Mouse (Mus musculus): ENCODE measurements at regions not wholly inside any gene's neighbourhood (a gene's known extent, or its start where the extent isn't known, plus 50 kb on each side); places are given as distances from the start of the nearest gene placed in this dataset.
A peak's percentile ranks its signal among the peaks of the same experiment; 100 is the strongest.

DNA sequence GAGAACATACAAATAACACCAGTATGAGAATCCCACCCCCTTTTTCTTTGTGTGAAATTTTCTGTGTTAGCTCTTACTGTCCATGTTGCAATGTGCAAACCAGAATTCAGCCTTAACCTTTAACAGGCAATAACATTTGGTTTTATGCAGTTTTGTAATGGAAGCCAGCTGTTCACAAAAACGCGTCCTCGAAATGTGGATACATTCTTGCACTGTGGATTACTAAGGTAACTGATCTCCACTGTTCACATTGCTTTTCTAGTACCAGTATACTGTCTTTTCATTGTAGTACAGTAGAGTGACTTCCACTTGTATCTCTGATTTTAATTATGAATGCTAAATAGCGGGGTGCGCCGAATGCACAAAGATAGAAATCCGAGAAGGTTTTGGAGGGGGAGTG lies 374.8 kb downstream of the Sfmbt2 start:
- no peak overlapping the region for H3K4me2 ChIP-seq
- 87% methylated on average over 7 of the region's 7 CpGs for WGBS
- no peak for ATAC-seq (ENCODE audit: insufficient number of reproducible peaks, low FRiP score)

DNA sequence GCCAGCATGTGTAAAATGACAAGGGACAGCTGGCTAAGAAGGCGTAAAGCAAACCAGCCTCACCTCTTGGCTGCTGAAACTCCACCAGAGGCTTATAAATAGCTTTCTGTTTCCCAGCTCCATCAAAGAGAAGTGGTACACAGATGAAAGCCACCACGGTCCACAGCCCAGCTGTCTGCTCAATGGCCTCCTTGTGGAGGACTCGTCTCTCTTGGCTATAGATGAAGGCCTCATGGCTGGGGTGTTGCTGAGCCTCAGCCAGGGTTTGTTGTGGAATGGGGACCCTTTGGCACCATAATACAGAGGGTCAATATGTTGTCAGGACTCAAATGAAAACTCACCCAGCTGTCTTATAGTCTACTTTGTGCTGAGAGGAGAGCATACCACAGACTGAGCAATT lies 385.1 kb downstream of the Sfmbt2 start:
- H3K27ac ChIP-seq (ENCODE audit: poor library complexity, severe bottlenecking) = no peak overlapping the region
- H3K4me3 ChIP-seq = no peak overlapping the region
- H3K9me3 ChIP-seq (replicated peaks) = no peaks in the 10 kb centered on the region
- WGBS = 28% methylated on average over 3 of the region's 3 CpGs
- H3K4me2 ChIP-seq = no peak overlapping the region
- no peak overlapping the region for H3K9ac ChIP-seq
- H3K4me1 ChIP-seq (replicated peaks) = peaks cover 8% of the 10 kb centered on the region
- H3K27me3 ChIP-seq (replicated peaks) = no peaks in the 10 kb centered on the region
- no peak; the same call in 1 of the 2 replicates for ATAC-seq (ENCODE audit: insufficient number of reproducible peaks, low FRiP score)
- H3K36me3 ChIP-seq = no peaks in the 10 kb centered on the region

More for the DNA sequence above, 374.8 kb downstream of the Sfmbt2 start:
- Histone ChIP-seq H3K9me3 (replicated peaks) (no peaks in the 10 kb centered on the region), H3K4me3 (no peak overlapping the region), H3K4me1 (replicated peaks) (no peaks in the 10 kb centered on the region), H3K9ac (no peak overlapping the region), H3K36me3 (no peaks in the 10 kb centered on the region), H3K27ac (ENCODE audit: poor library complexity, severe bottlenecking) (no peak overlapping the region), H3K27me3 (replicated peaks) (no peaks in the 10 kb centered on the region)

DNA sequence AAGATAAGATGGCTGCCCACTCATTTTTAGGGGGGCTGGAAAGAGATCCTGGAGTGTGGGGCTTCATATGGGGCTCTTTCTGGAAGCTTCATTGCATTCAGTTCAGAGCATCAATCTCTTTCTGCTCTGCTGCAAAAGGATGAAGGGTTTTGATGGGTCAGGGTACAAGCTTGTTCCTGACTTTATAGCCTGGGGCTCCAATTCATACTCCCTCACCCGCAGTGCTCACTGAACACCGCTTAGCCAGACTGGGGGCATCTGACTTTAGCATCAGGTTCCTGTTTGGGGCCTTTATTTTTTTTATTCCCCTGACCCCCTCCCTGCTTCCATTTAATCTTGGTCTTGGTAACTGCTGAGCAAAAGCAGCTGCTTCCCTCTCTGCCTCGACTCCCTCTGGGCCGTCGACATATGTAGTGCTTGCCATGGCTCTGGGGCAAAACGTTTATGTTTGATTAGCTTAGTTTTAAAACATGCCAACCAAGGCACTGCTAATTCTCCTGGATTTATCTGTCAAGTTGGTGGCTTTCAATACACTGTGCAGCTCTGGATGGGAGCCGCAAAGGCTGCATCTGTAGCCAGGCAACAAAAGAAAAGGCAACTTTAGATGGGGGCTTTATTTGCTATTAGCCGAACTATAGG lies 387.0 kb downstream of the Sfmbt2 start:
- Histone ChIP-seq H3K9ac (no peak overlapping the region), H3K27ac (ENCODE audit: poor library complexity, severe bottlenecking) (no peak overlapping the region), H3K4me2 (no peak overlapping the region), H3K4me1 (replicated peaks) (peaks cover 12% of the 10 kb centered on the region), H3K36me3 (no peaks in the 10 kb centered on the region), H3K27me3 (replicated peaks) (no peaks in the 10 kb centered on the region), H3K4me3 (no peak overlapping the region), H3K9me3 (replicated peaks) (no peaks in the 10 kb centered on the region)
- ATAC-seq (ENCODE audit: insufficient number of reproducible peaks, low FRiP score) = no peak
- WGBS = 54% methylated on average over 8 of the region's 8 CpGs

DNA sequence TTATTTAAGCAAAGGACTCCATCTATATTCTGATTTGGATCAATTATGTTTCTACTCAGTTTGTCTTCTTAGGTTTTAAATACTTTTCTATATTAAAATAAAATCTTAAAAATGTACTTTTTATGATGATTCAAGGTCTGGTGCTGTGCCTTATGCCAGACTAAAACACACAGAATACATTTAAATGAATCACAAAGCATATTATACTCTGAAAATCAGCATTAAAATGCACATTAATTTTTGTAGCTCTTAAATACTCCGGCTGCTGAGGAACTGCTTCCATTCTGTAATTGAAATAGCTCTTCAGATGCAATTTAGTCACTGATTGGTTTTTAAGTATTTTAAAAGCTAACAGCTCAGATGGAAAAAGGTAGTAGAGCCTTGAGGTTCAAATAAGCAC lies 387.6 kb downstream of the Sfmbt2 start:
- Histone ChIP-seq H3K9ac (no peak overlapping the region), H3K27me3 (replicated peaks) (no peaks in the 10 kb centered on the region), H3K27ac (ENCODE audit: poor library complexity, severe bottlenecking) (no peak overlapping the region), H3K4me2 (no peak overlapping the region), H3K4me3 (no peak overlapping the region), H3K36me3 (no peaks in the 10 kb centered on the region), H3K9me3 (replicated peaks) (no peaks in the 10 kb centered on the region), H3K4me1 (replicated peaks) (peaks cover 17% of the 10 kb centered on the region)
- ATAC-seq (ENCODE audit: insufficient number of reproducible peaks, low FRiP score) = no peak
- WGBS = 85% methylated on average over 1 of the region's 1 CpGs

DNA sequence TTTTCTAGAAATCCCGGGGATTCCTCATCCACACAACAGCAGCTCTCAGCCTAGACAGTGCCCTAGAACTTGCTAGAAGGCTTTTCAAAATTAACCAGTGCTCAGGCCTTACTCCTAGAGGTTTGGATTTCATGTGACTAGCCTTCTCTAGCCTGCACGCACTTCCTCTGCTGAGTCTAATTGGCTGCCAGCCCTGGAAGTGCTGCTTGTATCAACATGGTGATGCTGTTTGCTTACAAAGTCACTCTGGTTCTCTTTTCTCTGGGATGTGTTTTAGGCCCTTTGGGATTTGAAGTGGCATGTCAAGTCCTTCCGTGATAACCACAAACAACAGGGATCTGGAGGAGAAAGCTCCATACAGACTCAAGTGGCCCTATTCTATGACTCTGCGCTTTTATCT lies 391.9 kb downstream of the Sfmbt2 start:
- no peak overlapping the region for H3K4me3 ChIP-seq
- no peaks in the 10 kb centered on the region for H3K36me3 ChIP-seq
- no peaks in the 10 kb centered on the region for H3K9me3 ChIP-seq (replicated peaks)
- no peak overlapping the region for H3K9ac ChIP-seq
- 45% methylated on average over 4 of the region's 4 CpGs for WGBS
- no peaks in the 10 kb centered on the region for H3K27me3 ChIP-seq (replicated peaks)
- ATAC-seq (ENCODE audit: insufficient number of reproducible peaks, low FRiP score) = no peak
- no peak overlapping the region for H3K27ac ChIP-seq (ENCODE audit: poor library complexity, severe bottlenecking)
- H3K4me2 ChIP-seq = no peak overlapping the region
- H3K4me1 ChIP-seq (replicated peaks) = peaks cover 8% of the 10 kb centered on the region; the same call in 1 of the 2 replicates

DNA sequence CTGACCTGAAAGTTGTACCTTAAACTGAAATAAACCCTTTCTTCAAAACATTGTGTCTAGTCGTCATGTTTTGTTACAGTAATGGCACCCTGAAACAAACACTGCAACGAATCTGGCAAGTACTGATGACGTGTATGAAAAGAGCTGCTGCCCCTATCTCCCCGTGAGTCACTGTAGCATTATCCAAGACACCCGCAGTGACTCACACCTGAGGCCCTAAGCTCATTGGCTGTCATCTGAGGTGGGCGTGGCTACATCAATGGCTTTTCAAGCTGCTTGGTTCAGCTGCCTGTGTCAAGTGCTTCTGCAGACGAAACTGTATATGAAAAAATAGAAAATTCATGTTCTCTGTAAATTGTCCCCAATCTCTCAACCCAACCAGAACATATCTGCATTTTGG lies 388.8 kb upstream of the Prkcq start:
- Histone ChIP-seq H3K36me3 (no peaks in the 10 kb centered on the region), H3K4me2 (no peak overlapping the region), H3K9ac (no peak overlapping the region), H3K4me1 (replicated peaks) (peaks cover 9% of the 10 kb centered on the region; the same call in 1 of the 2 replicates), H3K27me3 (replicated peaks) (0 out of 2 replicates have a peak, but pooled peaks cover 3% of the 10 kb centered on the region), H3K9me3 (replicated peaks) (no peaks in the 10 kb centered on the region), H3K27ac (ENCODE audit: poor library complexity, severe bottlenecking) (no peak overlapping the region), H3K4me3 (no peak overlapping the region)
- 42% methylated on average over 7 of the region's 7 CpGs for WGBS
- ATAC-seq (ENCODE audit: insufficient number of reproducible peaks, low FRiP score) = no peak

DNA sequence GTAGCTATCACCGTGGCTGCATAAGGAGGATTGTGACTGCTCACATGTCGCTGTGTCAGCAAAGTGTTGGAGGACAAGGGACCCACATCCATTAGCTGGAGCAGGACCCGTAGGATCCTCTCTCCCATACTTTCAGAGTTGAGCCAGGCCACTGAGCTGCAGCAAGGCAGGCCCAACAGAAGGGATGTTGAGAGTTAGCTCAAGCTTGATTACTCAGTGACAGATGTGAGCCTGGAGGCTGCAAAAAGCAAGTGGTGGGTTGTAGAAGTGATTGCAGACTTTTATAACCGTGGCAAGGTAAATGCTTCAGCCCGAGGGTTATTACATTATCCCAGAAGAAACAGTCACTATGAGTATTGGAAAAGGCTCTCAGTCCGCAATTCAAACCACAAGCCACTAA lies 388.3 kb upstream of the Prkcq start:
- Histone ChIP-seq H3K27me3 (replicated peaks) (0 out of 2 replicates have a peak, but pooled peaks cover 3% of the 10 kb centered on the region), H3K9me3 (replicated peaks) (no peaks in the 10 kb centered on the region), H3K4me1 (replicated peaks) (peaks cover 9% of the 10 kb centered on the region; the same call in 1 of the 2 replicates), H3K9ac (no peak overlapping the region), H3K27ac (ENCODE audit: poor library complexity, severe bottlenecking) (no peak overlapping the region), H3K36me3 (no peaks in the 10 kb centered on the region), H3K4me2 (no peak overlapping the region), H3K4me3 (no peak overlapping the region)
- WGBS = 72% methylated on average over 6 of the region's 6 CpGs
- ATAC-seq (ENCODE audit: insufficient number of reproducible peaks, low FRiP score) = no peak

DNA sequence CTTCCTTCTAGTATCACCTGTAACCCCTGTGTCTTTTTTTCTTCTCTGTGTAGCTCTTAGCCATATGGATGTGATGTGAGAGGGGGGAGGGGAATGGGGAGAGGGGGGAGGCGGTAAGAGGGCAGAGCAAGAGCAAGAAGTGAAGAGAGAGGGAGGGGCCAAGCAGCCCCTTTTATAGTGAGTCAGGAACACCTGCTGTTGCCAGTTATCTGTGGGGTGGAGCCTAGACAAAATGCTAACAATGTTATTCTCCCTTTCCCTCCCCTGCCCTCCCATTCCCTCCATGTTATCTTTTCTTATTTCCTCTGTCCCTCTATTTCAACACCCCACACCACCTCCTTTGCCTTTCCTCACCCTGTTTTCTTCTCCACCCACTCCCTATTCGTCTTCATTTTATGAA lies 387.6 kb upstream of the Prkcq start:
- no peak overlapping the region for H3K9ac ChIP-seq
- 48% methylated on average over 1 of the region's 2 CpGs for WGBS
- H3K36me3 ChIP-seq = no peaks in the 10 kb centered on the region
- H3K27me3 ChIP-seq (replicated peaks) = 0 out of 2 replicates have a peak, but pooled peaks cover 1% of the 10 kb centered on the region
- H3K27ac ChIP-seq (ENCODE audit: poor library complexity, severe bottlenecking) = no peak overlapping the region
- no peak overlapping the region for H3K4me3 ChIP-seq
- H3K9me3 ChIP-seq (replicated peaks) = no peaks in the 10 kb centered on the region
- 0 out of 2 replicates have a peak, but pooled peaks have one; percentile 36 for ATAC-seq (ENCODE audit: insufficient number of reproducible peaks, low FRiP score)
- H3K4me1 ChIP-seq (replicated peaks) = peaks cover 5% of the 10 kb centered on the region; the same call in 1 of the 2 replicates
- no peak overlapping the region for H3K4me2 ChIP-seq

DNA sequence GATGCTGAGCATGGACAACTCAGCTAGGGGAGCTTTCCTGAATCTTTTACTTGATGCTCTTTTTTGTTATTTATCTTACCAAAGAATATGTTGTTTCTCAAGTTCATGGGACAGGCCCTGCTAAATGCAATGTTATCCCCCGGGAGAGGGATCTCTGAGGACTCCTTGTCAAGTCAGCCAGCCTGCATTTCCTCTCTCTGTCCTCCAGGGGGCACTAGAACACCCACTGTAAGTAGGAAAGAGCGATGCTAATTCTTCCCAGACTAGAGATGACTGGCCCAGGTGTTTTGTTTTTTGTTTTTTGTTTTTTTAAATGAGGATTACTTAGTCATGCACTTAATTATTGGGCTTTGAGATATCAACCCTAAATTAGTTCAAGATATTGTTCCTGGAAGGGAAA lies 386.8 kb upstream of the Prkcq start:
- Histone ChIP-seq H3K4me3 (no peak overlapping the region), H3K36me3 (no peaks in the 10 kb centered on the region), H3K27ac (ENCODE audit: poor library complexity, severe bottlenecking) (no peak overlapping the region), H3K27me3 (replicated peaks) (no peaks in the 10 kb centered on the region), H3K4me1 (replicated peaks) (peaks cover 5% of the 10 kb centered on the region; the same call in 1 of the 2 replicates), H3K9ac (no peak overlapping the region), H3K9me3 (replicated peaks) (no peaks in the 10 kb centered on the region), H3K4me2 (no peak overlapping the region)
- ATAC-seq (ENCODE audit: insufficient number of reproducible peaks, low FRiP score) = no peak
- WGBS = 22% methylated on average over 2 of the region's 2 CpGs

DNA sequence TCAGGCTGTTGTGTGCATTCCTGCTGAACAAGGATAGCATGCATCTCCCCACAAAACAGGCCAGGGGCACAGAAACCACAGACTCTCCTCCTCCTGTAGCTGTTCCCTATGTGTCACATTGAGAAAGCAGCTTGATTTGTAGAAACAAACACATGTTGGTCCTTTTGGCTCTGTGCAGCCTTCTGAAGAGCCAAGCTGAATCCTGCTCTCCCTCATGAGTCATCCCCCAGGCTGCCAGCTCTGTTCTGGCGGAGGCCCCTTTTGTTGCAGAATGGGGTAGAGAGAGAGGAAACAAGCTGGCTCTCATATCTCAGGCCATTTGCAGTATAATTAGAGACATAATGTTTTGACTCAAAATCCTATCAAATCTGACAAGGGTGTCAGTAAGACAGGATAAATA lies 383.4 kb upstream of the Prkcq start:
- Histone ChIP-seq H3K4me2 (no peak overlapping the region), H3K36me3 (no peaks in the 10 kb centered on the region), H3K27me3 (replicated peaks) (no peaks in the 10 kb centered on the region), H3K9ac (no peak overlapping the region), H3K4me1 (replicated peaks) (peaks cover 5% of the 10 kb centered on the region; the same call in 1 of the 2 replicates), H3K27ac (ENCODE audit: poor library complexity, severe bottlenecking) (0 out of 2 replicates have a peak overlapping the region, but pooled peaks have one; percentile 27), H3K4me3 (no peak overlapping the region), H3K9me3 (replicated peaks) (no peaks in the 10 kb centered on the region)
- no peak for ATAC-seq (ENCODE audit: insufficient number of reproducible peaks, low FRiP score)
- 33% methylated on average over 1 of the region's 1 CpGs for WGBS

DNA sequence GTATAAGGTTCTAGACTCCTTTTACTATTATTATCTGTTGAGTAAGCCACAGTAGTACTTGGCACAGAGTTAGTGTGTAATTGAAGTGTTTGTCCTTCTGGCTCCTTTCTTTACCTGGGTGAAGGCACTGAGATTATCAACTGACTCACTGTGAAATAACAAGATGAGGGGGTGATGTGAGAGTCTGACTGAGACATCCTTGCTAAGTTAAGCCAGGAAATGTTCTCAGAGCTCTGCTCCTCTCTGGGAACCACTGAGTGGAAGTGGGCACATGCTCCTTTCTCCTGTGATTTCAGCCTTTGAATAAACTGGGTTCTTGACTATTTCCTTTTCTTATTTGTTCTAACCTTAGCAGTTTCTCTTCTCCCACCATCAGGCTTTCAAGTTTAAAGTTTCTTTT lies 380.7 kb upstream of the Prkcq start:
- Histone ChIP-seq H3K27me3 (replicated peaks) (no peaks in the 10 kb centered on the region), H3K4me2 (no peak overlapping the region)

DNA sequence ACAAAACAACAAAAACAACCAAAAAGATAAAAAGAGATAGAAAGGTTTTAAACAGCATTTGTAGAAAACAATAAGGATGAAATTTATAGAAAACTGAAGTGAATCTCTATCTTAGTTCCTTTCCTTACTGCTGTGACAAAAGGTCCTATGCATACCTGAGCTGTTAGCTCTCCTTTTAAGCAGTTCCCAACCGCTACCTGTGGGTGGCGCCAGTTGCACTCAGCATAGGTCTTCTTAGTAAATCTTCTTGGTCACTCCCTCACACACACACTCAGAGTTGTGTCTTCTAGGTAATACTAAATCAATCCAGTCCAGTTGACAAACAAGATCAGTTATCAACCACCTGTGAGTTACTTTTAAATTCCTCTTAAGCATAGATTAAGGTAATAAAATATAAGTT lies 355.5 kb upstream of the Prkcq start:
- Histone ChIP-seq H3K4me1 (replicated peaks) (no peaks in the 10 kb centered on the region), H3K36me3 (no peaks in the 10 kb centered on the region), H3K4me2 (no peak overlapping the region), H3K9me3 (replicated peaks) (no peaks in the 10 kb centered on the region), H3K27ac (ENCODE audit: poor library complexity, severe bottlenecking) (no peak overlapping the region), H3K27me3 (replicated peaks) (no peaks in the 10 kb centered on the region), H3K9ac (no peak overlapping the region), H3K4me3 (no peak overlapping the region)
- ATAC-seq (ENCODE audit: insufficient number of reproducible peaks, low FRiP score) = no peak
- WGBS = 15% methylated on average over 2 of the region's 2 CpGs

More for the DNA sequence above, 380.7 kb upstream of the Prkcq start:
- Histone ChIP-seq H3K4me1 (replicated peaks) (no peaks in the 10 kb centered on the region), H3K4me3 (no peak overlapping the region), H3K9ac (no peak overlapping the region), H3K27ac (ENCODE audit: poor library complexity, severe bottlenecking) (no peak overlapping the region), H3K9me3 (replicated peaks) (no peaks in the 10 kb centered on the region), H3K36me3 (no peaks in the 10 kb centered on the region)
- no peak for ATAC-seq (ENCODE audit: insufficient number of reproducible peaks, low FRiP score)
